Mouse (Mus musculus) ES-Bruce4 (cell line): Measurements from ENCODE around the gene Jak2. TPM values are rescaled to one million over a fixed set of nuclear protein-coding genes. Genes with fewer than 3 reads are reported as not detected.
A peak's percentile ranks its signal among the peaks of the same experiment; 100 is the strongest.

ENCODE experiments used
- H3K27ac ChIP-seq: 2 replicates; pipeline ENCODE4 v1.5.1; 2012; ENCODE audit warnings: low read length, inconsistent platforms; ENCODE audit not compliant: insufficient read depth
- H3K27me3 ChIP-seq: 2 replicates; pipeline ENCODE4 v1.6.1; 2012; ENCODE audit warnings: mild to moderate bottlenecking, low read length, inconsistent platforms; ENCODE audit not compliant: control insufficient read depth, poor library complexity, insufficient read depth, severe bottlenecking
- H3K36me3 ChIP-seq: 2 replicates; pipeline ENCODE4 v1.6.1; 2012; ENCODE audit warnings: inconsistent platforms, mild to moderate bottlenecking, low read length, moderate library complexity; ENCODE audit not compliant: control insufficient read depth, poor library complexity, insufficient read depth, severe bottlenecking
- H3K4me1 ChIP-seq: one replicate; pipeline ENCODE4 v1.8.1; 2011; ENCODE audit warnings: low read length; ENCODE audit not compliant: control insufficient read depth, insufficient read depth
- H3K4me3 ChIP-seq: 2 replicates; pipeline ENCODE4 v1.5.1; 2011; ENCODE audit warnings: low read depth, mild to moderate bottlenecking, low read length
- H3K9ac ChIP-seq: 2 replicates; pipeline ENCODE4 v1.6.1; 2012; ENCODE audit warnings: low read depth, mild to moderate bottlenecking, inconsistent platforms; ENCODE audit not compliant: poor library complexity, severe bottlenecking
- H3K9me3 ChIP-seq: replicated peaks from 2 replicates; pipeline ENCODE4 v1.6.1; 2012; ENCODE audit warnings: mild to moderate bottlenecking, low read length, inconsistent platforms; ENCODE audit not compliant: control insufficient read depth, poor library complexity, insufficient read depth, severe bottlenecking
- CTCF ChIP-seq: IDR thresholded peaks from one replicate; pipeline ENCODE4 v1.8.1; 2011; ENCODE audit warnings: low read depth, low read length
- EP300 ChIP-seq: IDR thresholded peaks from 2 replicates; pipeline ENCODE4 v1.6.1; 2011; ENCODE audit warnings: low read depth, low read length; ENCODE audit not compliant: insufficient read depth
- POLR2A ChIP-seq: IDR thresholded peaks from one replicate; pipeline ENCODE4 v1.8.1; 2011; ENCODE audit warnings: low read length; ENCODE audit not compliant: insufficient read depth
- polyA plus RNA-seq: library from polyadenylated mRNA; stranded (reverse); fragments of >200 nt; gene quantifications from 2 replicates; pipeline ENCODE4 v1.2.4, GENCODE M21; 2011; ENCODE audit warnings: low read depth; ENCODE audit not compliant: missing spikeins, insufficient read depth, insufficient read length

The Jak2 gene
- polyA plus RNA-seq, 1 experiment = 12.6 TPM

GRCm38 (mm10) chr19:29268788-29269321, 17.2 kb downstream of the Jak2 start:
- Histone ChIP-seq H3K4me1 (peaks cover 2% of the 10 kb centered on the region), H3K4me3 (no peak overlapping the region), H3K9ac (no peak overlapping the region), H3K27ac (no peak overlapping the region), H3K36me3 (no peaks in the 10 kb centered on the region), H3K9me3 (no peaks in the 10 kb centered on the region), H3K27me3 (no peaks in the 10 kb centered on the region)
- TF ChIP-seq POLR2A (no peak), EP300 (no peak), CTCF (no peak)

GRCm38 (mm10) chr19:29270226-29270625, 18.6 kb downstream of the Jak2 start:
- Histone ChIP-seq H3K9ac (no peak overlapping the region), H3K27me3 (no peaks in the 10 kb centered on the region), H3K4me1 (peaks cover 2% of the 10 kb centered on the region), H3K36me3 (no peaks in the 10 kb centered on the region), H3K27ac (no peak overlapping the region), H3K9me3 (no peaks in the 10 kb centered on the region), H3K4me3 (no peak overlapping the region)
- TF ChIP-seq EP300 = no peak
- no peak for TF ChIP-seq CTCF
- TF ChIP-seq POLR2A = no peak

- Histone ChIP-seq H3K27ac (no peak overlapping the region), H3K4me3 (no peak overlapping the region), H3K9me3 (no peaks in the 10 kb centered on the region), H3K9ac (no peak overlapping the region), H3K27me3 (no peaks in the 10 kb centered on the region), H3K4me1 (peaks cover 2% of the 10 kb centered on the region), H3K36me3 (no peaks in the 10 kb centered on the region)
- TF ChIP-seq CTCF (no peak), EP300 (no peak), POLR2A (no peak)
These were observed 19.5 kb downstream of the Jak2 start for GRCm38 (mm10) chr19:29271147-29271578.

- no peak overlapping the region for H3K27ac ChIP-seq
- TF ChIP-seq CTCF (no peak), EP300 (0 out of 2 replicates have a peak, but pooled peaks have one; percentile 22), POLR2A (no peak)
These were observed 20.6 kb downstream of the Jak2 start for GRCm38 (mm10) chr19:29272011-29272809.

GRCm38 (mm10) chr19:29276414-29276813, 24.8 kb downstream of the Jak2 start:
- TF ChIP-seq CTCF (no peak), POLR2A (no peak), EP300 (no peak)
- no peak overlapping the region for H3K4me3 ChIP-seq
- no peaks in the 10 kb centered on the region for H3K27me3 ChIP-seq
- H3K27ac ChIP-seq = no peak overlapping the region
- peaks cover 1% of the 10 kb centered on the region for H3K4me1 ChIP-seq
- H3K9me3 ChIP-seq = no peaks in the 10 kb centered on the region
- no peak overlapping the region for H3K9ac ChIP-seq
- no peaks in the 10 kb centered on the region for H3K36me3 ChIP-seq

More at GRCm38 (mm10) chr19:29272011-29272809, 20.6 kb downstream of the Jak2 start:
- H3K9me3 ChIP-seq = no peaks in the 10 kb centered on the region
- H3K9ac ChIP-seq = no peak overlapping the region
- no peak overlapping the region for H3K4me3 ChIP-seq
- peaks cover 3% of the 10 kb centered on the region for H3K4me1 ChIP-seq
- H3K27me3 ChIP-seq = no peaks in the 10 kb centered on the region
- no peaks in the 10 kb centered on the region for H3K36me3 ChIP-seq
